Mouse (Mus musculus) myocyte (in vitro differentiated cells): ENCODE data around the gene Golm1. TPM values are rescaled to one million over a fixed set of nuclear protein-coding genes. Genes with fewer than 3 reads are reported as not detected.

Experiments used
- H3K27me3 ChIP-seq: one replicate; pipeline ENCODE4 v1.6.1; 2011; ENCODE audit not compliant: control insufficient read depth, insufficient read depth, insufficient read length
- H3K36me3 ChIP-seq: one replicate; pipeline ENCODE4 v1.6.1; 2011; ENCODE audit not compliant: control insufficient read depth, insufficient read depth
- H3K4me2 ChIP-seq: one replicate; pipeline ENCODE4 v1.6.1; 2011; ENCODE audit warnings: low read depth, control low read depth
- H3K4me3 ChIP-seq: one replicate; pipeline ENCODE4 v1.5.1; 2011; ENCODE audit warnings: mild to moderate bottlenecking, control low read depth, moderate library complexity
- H3K79me2 ChIP-seq: one replicate; pipeline ENCODE4 v1.6.1; 2011; ENCODE audit not compliant: control insufficient read depth, insufficient read depth
- H3ac ChIP-seq: one replicate; pipeline ENCODE4 v1.6.1; 2011; ENCODE audit not compliant: control insufficient read depth, insufficient read length
- CEBPB ChIP-seq: IDR thresholded peaks from 2 replicates; pipeline ENCODE4 v1.6.1; 2011; ENCODE audit warnings: mild to moderate bottlenecking, moderate library complexity; ENCODE audit not compliant: poor library complexity, insufficient read depth, severe bottlenecking
- E2F4 ChIP-seq: IDR thresholded peaks from one replicate; pipeline ENCODE4 v1.6.1; 2011; ENCODE audit warnings: mild to moderate bottlenecking, control low read depth, moderate library complexity; ENCODE audit not compliant: insufficient read depth
- MAX ChIP-seq: IDR thresholded peaks from one replicate; pipeline ENCODE4 v1.6.1; 2011; ENCODE audit warnings: low read depth, mild to moderate bottlenecking, control low read depth
- MYOD1 ChIP-seq, 3 experiments: IDR thresholded peaks; one replicate each; pipeline ENCODE4 v1.6.1; 2011; ENCODE audit warnings: control low read depth in 2 of 3, low read depth in 2 of 3, mild to moderate bottlenecking in 2 of 3, moderate library complexity in 1 of 3; ENCODE audit not compliant: insufficient read length in 2 of 3, control insufficient read depth in 1 of 3
- MYOG ChIP-seq, 3 experiments: IDR thresholded peaks; one replicate each; pipeline ENCODE4 v1.6.1; 2011; ENCODE audit warnings: control low read depth in 2 of 3, low read depth in 2 of 3, mild to moderate bottlenecking in 2 of 3; ENCODE audit not compliant: insufficient read length in 2 of 3, control insufficient read depth in 1 of 3, insufficient read depth in 1 of 3
- POLR2A ChIP-seq: IDR thresholded peaks from one replicate; pipeline ENCODE4 v1.6.1; 2011; ENCODE audit warnings: low read depth, mild to moderate bottlenecking, control low read depth, moderate library complexity; ENCODE audit not compliant: insufficient read length
- POLR2AphosphoS2 ChIP-seq: IDR thresholded peaks from one replicate; pipeline ENCODE4 v1.6.1; 2011; ENCODE audit warnings: low read depth, control low read depth; ENCODE audit not compliant: insufficient read length
- REST ChIP-seq: IDR thresholded peaks from one replicate; pipeline ENCODE4 v1.6.1; 2011; ENCODE audit warnings: mild to moderate bottlenecking, control low read depth, moderate library complexity; ENCODE audit not compliant: insufficient read depth, insufficient read length
- SRF ChIP-seq: IDR thresholded peaks from one replicate; pipeline ENCODE4 v1.6.1; 2011; ENCODE audit warnings: low read depth; ENCODE audit not compliant: control insufficient read depth, insufficient read length
- TCF12 ChIP-seq: IDR thresholded peaks from one replicate; pipeline ENCODE4 v1.6.1; 2011; ENCODE audit warnings: mild to moderate bottlenecking, control low read depth; ENCODE audit not compliant: poor library complexity, insufficient read depth, severe bottlenecking
- TCF3 ChIP-seq: IDR thresholded peaks from one replicate; pipeline ENCODE4 v1.6.1; 2011; ENCODE audit warnings: low read depth, control low read depth; ENCODE audit not compliant: insufficient read length
- USF1 ChIP-seq: IDR thresholded peaks from one replicate; pipeline ENCODE4 v1.6.1; 2011; ENCODE audit warnings: low read depth, mild to moderate bottlenecking, control low read depth, moderate library complexity
- polyA plus RNA-seq: library from polyadenylated mRNA; unstranded; fragments of >200 nt; fragmentation: generic; extraction: Trizol; gene quantifications from one replicate; pipeline ENCODE4 v1.2.1, GENCODE M21; 2012; ENCODE audit warnings: missing spikeins

The Golm1 gene
- polyA plus RNA-seq, 1 experiment: 4.8 TPM

DNA sequence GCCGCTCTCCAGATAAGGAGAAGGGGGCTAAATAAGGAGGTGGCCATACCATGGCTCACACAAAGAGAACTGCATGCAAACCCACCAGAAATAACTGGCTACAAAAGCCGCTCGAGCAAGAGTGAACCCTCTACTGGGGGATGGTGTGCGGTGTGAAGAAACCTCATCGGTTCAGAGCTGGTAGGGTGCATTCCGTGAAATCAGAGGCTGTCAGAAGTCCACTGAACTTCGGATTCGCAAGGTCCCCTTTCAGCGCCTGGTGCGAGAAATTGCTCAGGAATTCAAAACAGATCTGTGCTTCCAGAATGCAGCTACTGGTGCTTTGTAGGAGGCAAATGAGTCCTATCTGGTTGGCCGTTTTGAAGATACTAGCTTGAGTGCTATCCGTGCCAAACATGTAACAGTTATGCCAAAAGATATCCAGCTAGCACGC lies 12.7 kb upstream of the Golm1 start:
- H3K4me3 ChIP-seq: no peak overlapping the region
- peaks cover 8% of the 10 kb centered on the region for H3K27me3 ChIP-seq
- H3K4me2 ChIP-seq: no peak overlapping the region
- no peak overlapping the region for H3ac ChIP-seq
- H3K79me2 ChIP-seq: no peaks in the 10 kb centered on the region
- H3K36me3 ChIP-seq: no peaks in the 10 kb centered on the region
- no peak for TF ChIP-seq USF1
- TF ChIP-seq TCF12: no peak
- no peak for TF ChIP-seq MAX
- no peak for TF ChIP-seq MYOD1 (IDR thresholded peaks at IDR 0.05; ENCODE audit: control insufficient read depth in 1 of 3, insufficient read length in 2 of 3, low read depth in 2 of 3)
- no peak for TF ChIP-seq TCF3
- no peak for TF ChIP-seq CEBPB
- no peak for TF ChIP-seq SRF
- TF ChIP-seq REST: no peak
- no peak for TF ChIP-seq MYOG (IDR thresholded peaks at IDR 0.05; ENCODE audit: control insufficient read depth in 1 of 3, insufficient read depth in 1 of 3, insufficient read length in 2 of 3, low read depth in 2 of 3)
- TF ChIP-seq E2F4: no peak
- no peak for TF ChIP-seq POLR2AphosphoS2
- no peak for TF ChIP-seq POLR2A

DNA sequence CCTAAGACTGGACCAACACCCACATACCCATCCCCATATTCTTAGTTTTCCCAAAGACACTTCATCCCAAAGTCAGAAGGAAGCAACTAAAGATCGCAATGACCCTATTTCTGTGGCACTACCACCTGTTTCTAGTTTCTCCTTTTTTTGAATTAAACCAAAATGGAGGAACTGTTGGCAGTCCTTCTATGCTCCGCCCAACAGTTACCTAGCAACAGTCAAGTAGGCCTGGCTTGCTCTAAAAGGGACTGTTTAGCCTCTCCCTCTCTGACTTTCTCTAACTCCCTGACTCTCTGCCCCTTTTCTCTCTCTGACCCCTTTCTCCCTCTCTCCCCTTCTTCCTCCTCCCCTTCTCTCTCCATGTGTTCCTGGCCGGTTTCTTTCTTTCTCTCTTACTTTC lies 9.6 kb upstream of the Golm1 start:
- Histone ChIP-seq H3K36me3 (no peaks in the 10 kb centered on the region), H3K27me3 (peaks cover 14% of the 10 kb centered on the region), H3K4me2 (no peak overlapping the region), H3K4me3 (no peak overlapping the region), H3K79me2 (no peaks in the 10 kb centered on the region), H3ac (no peak overlapping the region)
- TF ChIP-seq MAX (no peak), TCF3 (no peak), MYOG (IDR thresholded peaks at IDR 0.05; ENCODE audit: control insufficient read depth in 1 of 3, insufficient read depth in 1 of 3, insufficient read length in 2 of 3, low read depth in 2 of 3) (no peak), MYOD1 (IDR thresholded peaks at IDR 0.05; ENCODE audit: control insufficient read depth in 1 of 3, insufficient read length in 2 of 3, low read depth in 2 of 3) (no peak), SRF (no peak), USF1 (no peak), CEBPB (no peak), REST (no peak), POLR2A (no peak)

DNA sequence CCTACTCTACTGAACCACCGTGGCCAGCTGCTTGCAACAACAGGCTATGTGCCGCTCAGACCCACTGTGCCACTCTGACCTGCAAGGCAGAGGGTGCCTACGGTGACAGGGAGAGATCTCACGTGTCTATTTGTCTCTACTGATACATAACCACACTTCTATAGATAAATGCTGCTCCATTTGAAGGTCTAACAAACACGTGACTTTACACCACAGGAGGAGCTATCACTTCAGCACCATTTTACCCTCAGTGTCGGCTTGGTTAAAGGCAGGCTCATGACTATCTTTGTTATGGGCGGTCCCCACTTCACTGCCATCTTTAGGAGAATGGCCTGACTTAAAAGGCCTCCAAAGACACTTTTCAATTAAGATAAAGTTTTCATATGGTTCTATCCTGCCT lies 7.0 kb upstream of the Golm1 start:
- no peaks in the 10 kb centered on the region for H3K79me2 ChIP-seq
- H3K27me3 ChIP-seq: peaks cover 6% of the 10 kb centered on the region
- H3K4me2 ChIP-seq: no peak overlapping the region
- H3K36me3 ChIP-seq: no peaks in the 10 kb centered on the region
- no peak for TF ChIP-seq REST
- no peak for TF ChIP-seq MYOG (IDR thresholded peaks at IDR 0.05; ENCODE audit: control insufficient read depth in 1 of 3, insufficient read depth in 1 of 3, insufficient read length in 2 of 3, low read depth in 2 of 3)
- no peak for TF ChIP-seq MAX
- TF ChIP-seq TCF3: no peak
- H3K4me3 ChIP-seq: no peak overlapping the region
- no peak overlapping the region for H3ac ChIP-seq

DNA sequence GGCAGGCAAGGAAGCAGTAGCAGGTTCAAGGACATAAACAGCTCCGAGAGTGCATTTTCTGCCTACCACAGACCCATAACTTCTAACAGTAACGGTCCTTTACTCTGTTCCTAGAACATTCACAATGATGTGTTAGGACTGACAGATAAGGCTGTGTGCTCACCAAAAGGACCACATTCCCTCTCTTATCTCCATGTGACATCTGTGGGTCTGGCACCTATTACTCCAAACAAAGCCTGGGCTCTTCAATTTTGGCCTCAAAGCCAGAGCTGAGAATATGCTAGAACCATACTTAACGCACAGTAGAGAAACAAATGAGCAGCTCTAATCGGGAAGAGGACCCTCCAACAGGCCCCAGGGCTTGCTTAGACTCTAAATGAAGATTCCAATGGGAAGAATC lies 4.3 kb upstream of the Golm1 start:
- H3K79me2 ChIP-seq: no peaks in the 10 kb centered on the region
- H3ac ChIP-seq: no peak overlapping the region

DNA sequence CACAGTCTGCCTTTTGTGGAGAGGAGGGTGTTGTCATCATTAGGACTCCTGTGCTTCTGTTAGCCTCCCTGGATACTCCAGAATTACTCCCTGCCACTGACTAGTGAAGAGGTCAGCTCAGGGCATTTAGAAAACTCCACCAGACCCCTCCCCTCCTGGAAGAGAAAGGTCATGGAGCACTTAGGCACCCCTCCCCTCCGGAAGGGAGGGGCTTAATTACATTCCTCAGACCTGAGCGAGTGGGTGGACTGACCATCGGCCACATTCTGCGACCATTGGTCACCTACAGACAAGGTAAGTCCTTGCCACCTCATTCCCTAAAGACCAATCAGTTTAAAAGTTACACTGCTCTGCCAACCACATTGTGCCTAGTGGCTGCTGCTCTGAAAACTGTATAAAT lies 3.7 kb upstream of the Golm1 start:
- Histone ChIP-seq H3K36me3 (no peaks in the 10 kb centered on the region), H3ac (no peak overlapping the region), H3K4me2 (no peak overlapping the region), H3K27me3 (peaks cover 6% of the 10 kb centered on the region), H3K79me2 (no peaks in the 10 kb centered on the region), H3K4me3 (no peak overlapping the region)
- TF ChIP-seq REST (no peak), POLR2AphosphoS2 (no peak), SRF (no peak), CEBPB (no peak), POLR2A (no peak), MAX (no peak), USF1 (no peak), MYOD1 (IDR thresholded peaks at IDR 0.05; ENCODE audit: control insufficient read depth in 1 of 3, insufficient read length in 2 of 3, low read depth in 2 of 3) (no peak), E2F4 (no peak), MYOG (IDR thresholded peaks at IDR 0.05; ENCODE audit: control insufficient read depth in 1 of 3, insufficient read depth in 1 of 3, insufficient read length in 2 of 3, low read depth in 2 of 3) (no peak), TCF12 (no peak), TCF3 (no peak)

More for the DNA sequence above, 4.3 kb upstream of the Golm1 start:
- H3K36me3 ChIP-seq: no peaks in the 10 kb centered on the region
- peaks cover 6% of the 10 kb centered on the region for H3K27me3 ChIP-seq
- H3K4me3 ChIP-seq: no peak overlapping the region
- no peak overlapping the region for H3K4me2 ChIP-seq
- TF ChIP-seq REST (no peak), POLR2A (no peak), TCF12 (no peak), POLR2AphosphoS2 (no peak), MYOG (IDR thresholded peaks at IDR 0.05; ENCODE audit: control insufficient read depth in 1 of 3, insufficient read depth in 1 of 3, insufficient read length in 2 of 3, low read depth in 2 of 3) (no peak), TCF3 (no peak), USF1 (no peak), SRF (no peak), CEBPB (no peak), E2F4 (no peak), MAX (no peak), MYOD1 (IDR thresholded peaks at IDR 0.05; ENCODE audit: control insufficient read depth in 1 of 3, insufficient read length in 2 of 3, low read depth in 2 of 3) (no peak)
